Mouse (Mus musculus): ENCODE results near the gene Gtsf1.

GRCm38 (mm10) chr15:103454449-103454848 lies 24.2 kb upstream of the Gtsf1 start:
- TF ChIP-seq POLR2A (IDR thresholded peaks at IDR 0.05; ENCODE audit: borderline replicate concordance, extremely low read depth, insufficient read depth, insufficient read length, poor library complexity, severe bottlenecking) (no peak), CTCF (IDR thresholded peaks at IDR 0.05; ENCODE audit: borderline replicate concordance, extremely low read depth, insufficient read depth, insufficient read length) (no peak)

Data from brain, embryonic 14.5 days (tissue).